Mouse (Mus musculus): ENCODE measurements around the gene Xaf1.
A peak's percentile ranks its signal among the peaks of the same experiment; 100 is the strongest.

The Xaf1 gene

GRCm38 (mm10) chr11:72301334-72301733 lies at the start of gene Xaf1:
Xaf1 (plus strand) TSS chr11:72301629.
- DNase-seq (ENCODE audit: low spot score in 2 of 2), result peak; percentile 65 to 72

GRCm38 (mm10) chr11:72255629-72256028 lies 45.8 kb upstream of the Xaf1 start:
- DNase-seq (ENCODE audit: low spot score in 2 of 2), result no peak

DNA sequence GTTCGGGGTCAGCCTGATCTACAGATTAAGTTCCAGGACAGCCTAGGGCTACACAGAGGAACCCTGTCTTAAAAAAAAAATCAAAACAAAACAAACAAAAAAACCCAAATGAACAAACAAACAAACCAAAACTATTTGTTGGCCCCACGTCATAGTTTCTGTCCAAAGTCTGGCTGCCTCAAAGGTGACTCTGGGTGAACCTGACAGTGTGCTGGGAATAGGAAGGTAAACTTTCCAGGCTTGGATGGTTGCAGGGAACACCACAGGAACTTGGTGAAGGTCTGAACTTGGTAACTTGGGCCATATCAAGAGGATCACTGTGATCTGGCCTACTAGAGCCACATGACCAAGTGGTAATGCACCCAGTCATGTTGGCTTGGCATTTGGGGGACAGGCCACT lies 45.0 kb upstream of the Xaf1 start:
- no peak for DNase-seq (ENCODE audit: low spot score in 2 of 2)

GRCm38 (mm10) chr11:72265483-72265882 lies 35.9 kb upstream of the Xaf1 start:
- no peak for DNase-seq (ENCODE audit: low spot score in 2 of 2)

- DNase-seq (ENCODE audit: low spot score in 2 of 2), result peak in 1 of 2 experiments; percentile 8
Measured at GRCm38 (mm10) chr11:72266207-72266959, 35.0 kb upstream of the Xaf1 start.

GRCm38 (mm10) chr11:72266960-72267560 lies 34.4 kb upstream of the Xaf1 start, which contains the start of gene Slc13a5:
Slc13a5 (minus strand) TSS chr11:72267222.
- no peak for DNase-seq (ENCODE audit: low spot score in 2 of 2)

DNA sequence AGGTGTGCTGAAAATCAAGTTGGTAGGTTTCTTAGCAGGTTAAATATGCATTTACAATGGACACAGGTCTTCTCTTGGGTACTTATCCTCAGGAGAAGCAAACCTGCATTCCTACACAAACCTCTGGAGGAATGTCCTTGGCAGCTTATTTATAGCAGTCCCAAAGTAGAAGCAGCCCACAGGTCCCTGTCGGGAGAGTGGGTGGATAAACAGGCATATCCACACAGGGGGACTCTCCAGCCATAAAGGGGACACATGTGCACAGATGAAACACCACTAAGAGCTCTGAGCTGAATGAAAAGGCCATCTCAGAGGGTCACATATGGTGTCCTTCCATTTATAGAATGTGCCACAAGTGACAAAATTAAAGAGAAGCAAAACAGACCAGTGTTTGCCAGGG lies 29.7 kb upstream of the Xaf1 start:
- no peak for DNase-seq (ENCODE audit: low spot score in 2 of 2)

DNA sequence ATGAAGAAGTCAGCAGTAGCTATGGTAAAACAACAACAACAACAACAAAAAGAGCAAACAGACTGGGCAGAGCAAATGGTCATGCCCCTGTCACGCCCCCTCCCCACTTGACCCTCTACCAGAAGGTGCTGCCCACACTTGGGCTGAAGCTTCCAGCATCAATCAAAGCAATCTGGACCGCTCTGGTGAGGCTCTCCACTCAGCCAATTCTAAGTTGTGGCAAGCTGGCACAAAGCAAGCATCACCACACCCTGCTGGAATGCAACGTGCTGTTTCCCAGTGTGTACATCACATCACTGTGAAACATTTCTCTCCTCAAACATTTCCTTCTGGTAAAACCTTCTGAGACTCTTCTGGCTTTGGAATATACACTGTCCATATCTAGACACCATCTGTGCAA lies 28.1 kb upstream of the Xaf1 start:
- DNase-seq (ENCODE audit: low spot score in 2 of 2), result no peak

DNA sequence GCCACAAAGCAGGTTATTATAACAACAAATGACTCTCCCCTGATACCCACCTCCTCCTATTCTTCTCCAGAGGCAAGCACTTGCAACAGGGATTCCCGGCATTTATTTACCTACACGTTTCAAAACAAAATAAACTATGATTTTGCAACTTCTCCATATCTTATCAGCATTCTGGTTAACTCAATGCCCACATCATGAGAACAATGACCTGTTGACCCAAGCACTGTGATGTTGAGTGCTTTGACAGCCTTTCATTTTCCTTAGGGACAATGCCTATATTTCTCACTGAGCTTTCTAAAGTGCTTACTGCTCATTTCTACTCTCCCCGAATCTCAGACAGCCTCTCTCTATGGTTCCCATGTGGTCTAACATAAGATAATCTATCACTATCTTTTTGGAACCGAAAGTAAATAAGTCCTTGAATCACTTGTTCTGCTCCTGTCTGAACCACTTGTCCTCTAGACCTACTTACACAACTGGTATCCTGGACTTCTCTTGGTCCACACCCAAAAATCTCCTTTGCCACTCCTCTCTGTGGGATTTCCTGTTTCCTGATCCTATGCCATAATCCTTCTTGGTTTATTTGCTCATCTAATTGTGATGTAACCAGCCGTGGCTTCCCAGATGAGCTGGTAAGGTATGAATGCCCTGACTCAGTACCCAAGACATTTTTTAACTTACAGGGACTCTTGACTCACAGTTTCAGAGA lies 20.1 kb upstream of the Xaf1 start:
- no peak for DNase-seq (ENCODE audit: low spot score in 2 of 2)

DNA sequence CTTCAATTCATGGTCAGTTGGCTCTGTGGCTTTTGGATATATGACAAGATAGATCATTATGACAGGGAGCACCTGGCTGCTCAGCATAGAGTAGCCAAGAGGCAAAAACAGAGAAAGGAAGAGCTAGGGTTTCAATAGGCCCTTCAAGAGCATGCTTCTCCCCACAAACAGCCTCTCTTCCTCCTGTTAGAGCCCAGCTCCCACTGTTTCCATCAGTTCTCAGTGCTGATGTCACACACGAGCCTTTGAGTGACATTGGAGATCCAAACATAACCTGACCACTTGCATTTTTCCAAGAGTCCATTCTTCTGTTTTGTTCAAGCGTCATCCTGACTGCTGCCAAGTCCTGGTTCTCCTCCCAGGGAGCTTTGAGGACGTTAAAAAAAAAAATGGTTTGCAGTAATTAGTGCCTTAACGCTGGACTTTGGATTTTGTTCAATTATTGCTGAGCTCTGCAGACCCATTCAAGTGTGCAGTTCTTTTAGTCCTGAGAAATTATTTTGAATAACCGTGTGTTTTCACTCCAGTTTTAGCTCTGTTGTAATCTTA lies 19.5 kb upstream of the Xaf1 start:
- DNase-seq (ENCODE audit: low spot score in 2 of 2), result no peak

DNA sequence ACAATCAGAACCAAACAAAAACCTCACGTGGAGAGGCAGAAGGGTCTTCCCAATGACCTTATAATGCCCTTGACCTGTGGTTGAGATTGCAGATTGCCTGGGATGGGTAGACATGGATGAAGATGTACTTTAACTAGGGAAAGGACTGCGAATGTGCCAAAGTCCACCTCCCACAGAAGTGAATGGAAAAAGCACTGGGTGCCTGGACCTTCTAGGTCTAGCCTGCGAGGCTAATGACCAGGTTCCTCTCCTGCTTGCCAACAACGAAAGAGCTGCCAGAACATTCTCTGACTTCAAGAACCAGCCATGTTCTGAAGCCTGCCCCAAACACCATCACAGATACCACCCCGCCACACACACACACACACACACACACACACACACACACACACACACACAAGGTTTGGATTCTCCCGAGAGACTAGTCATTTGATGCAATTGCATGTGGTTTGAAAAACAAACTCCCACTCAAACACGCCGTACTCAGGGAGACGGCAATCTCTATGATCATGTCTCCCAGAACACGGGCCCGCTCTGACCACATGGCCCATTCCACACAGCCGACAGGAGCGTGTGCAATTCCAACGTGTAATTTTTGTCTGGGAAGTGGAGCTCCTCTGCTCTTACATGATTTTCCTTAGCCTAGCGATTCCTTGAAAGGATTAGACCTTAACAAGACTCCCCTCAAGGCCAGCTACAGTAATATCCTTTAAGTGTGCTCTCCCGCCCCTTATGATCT lies 17.8 kb upstream of the Xaf1 start:
- DNase-seq (ENCODE audit: low spot score in 2 of 2), result no peak

DNA sequence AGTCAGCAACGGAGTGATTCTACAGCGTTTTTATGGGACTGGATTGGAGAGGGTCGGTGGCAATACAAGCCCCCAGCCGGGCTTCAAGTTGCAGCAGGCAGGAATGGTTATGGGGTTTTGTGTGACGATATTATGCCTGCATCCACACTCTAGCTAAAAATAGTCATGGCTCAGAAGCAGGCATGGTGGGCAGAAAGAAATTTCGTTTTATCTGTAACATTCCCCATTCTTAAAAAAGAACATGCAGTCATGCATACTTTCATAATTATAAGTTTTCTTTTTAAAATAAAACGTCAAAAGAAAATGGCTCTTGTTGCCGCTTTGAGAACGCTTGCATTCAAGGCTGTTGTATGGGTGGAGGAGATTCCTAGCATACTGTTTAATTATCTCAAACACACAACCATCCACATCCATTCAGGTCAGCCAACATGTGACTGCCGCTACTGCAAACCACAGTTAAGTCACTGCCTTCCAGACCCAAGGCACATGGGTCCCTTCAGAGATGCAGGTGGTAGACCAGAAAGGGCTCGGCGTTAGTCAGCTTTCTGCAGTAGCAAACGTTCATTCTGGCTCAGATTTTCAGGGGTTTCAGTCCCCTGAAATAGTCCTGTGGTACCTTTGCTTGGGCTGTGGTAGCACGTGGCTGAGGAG lies 16.8 kb upstream of the Xaf1 start:
- no peak for DNase-seq (ENCODE audit: low spot score in 2 of 2)

- DNase-seq (ENCODE audit: low spot score in 2 of 2), result no peak
Measured at GRCm38 (mm10) chr11:72285971-72286480, 15.4 kb upstream of the Xaf1 start.

DNA sequence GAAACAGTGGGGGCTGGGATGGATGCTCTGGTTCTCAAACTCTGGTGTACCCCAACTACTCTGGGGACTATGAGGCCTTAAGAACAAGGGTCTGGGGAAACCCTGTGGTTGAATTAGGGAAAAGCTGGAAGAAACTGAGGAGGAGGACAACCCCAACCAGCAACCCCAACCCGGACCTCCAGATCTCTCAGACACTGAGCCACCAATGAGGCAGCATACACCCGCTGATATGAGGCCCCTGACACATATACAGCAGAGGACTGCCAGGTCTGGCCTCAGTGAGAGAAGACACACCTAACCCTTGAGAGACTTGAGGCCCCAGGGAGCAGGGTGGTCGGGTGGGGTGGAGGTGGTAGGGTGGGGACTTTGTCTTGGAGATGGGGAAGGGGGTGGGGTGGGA lies 14.8 kb upstream of the Xaf1 start:
- DNase-seq (ENCODE audit: low spot score in 2 of 2), result no peak

- DNase-seq (ENCODE audit: low spot score in 2 of 2), result no peak
Measured at GRCm38 (mm10) chr11:72287126-72287525, 14.3 kb upstream of the Xaf1 start.

GRCm38 (mm10) chr11:72287543-72287942 lies 13.9 kb upstream of the Xaf1 start:
- DNase-seq (ENCODE audit: low spot score in 2 of 2), result no peak

DNA sequence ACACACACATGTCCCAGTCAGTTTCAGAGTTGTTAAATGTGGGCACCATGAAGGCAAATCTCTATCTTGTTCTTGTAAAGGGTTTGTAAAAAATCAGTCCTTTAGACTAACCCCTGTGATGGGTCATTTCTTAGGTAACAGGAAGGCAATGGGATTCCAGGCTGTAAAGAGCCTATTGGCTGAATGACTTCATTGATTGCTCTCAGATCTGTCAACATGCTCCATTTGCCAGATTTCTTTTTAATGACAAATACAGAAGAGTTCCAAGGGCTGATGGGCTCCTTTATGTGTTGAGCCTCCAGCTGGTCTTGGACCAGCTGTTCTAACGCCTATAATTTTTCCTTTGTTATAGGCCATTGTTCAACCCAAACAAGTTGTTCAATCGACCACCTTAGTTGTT lies 8.3 kb upstream of the Xaf1 start:
- DNase-seq (ENCODE audit: low spot score in 2 of 2), result no peak

GRCm38 (mm10) chr11:72302230-72302629 lies 801 bp downstream of the Xaf1 start:
- DNase-seq (ENCODE audit: low spot score in 2 of 2), result no peak

DNA sequence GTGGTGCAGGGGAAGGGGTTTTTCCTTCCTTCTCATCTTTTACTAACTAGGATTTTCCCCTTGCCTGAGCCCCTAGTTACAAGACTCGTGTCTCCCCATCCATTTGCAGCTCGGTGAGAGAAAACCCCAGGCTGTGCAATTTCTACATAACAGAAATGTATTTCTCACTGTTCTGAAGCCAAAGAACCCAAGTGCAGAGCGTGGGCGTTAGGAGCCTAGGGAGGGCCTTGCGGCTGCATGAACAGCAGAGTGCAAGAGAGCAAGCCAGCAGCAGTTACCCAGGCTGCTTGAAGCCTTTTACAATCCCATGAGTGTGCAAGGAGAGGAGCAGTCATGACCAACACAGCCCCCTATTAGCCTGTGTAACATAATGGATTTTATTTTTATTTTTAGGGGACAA lies 6.0 kb downstream of the Xaf1 start:
- DNase-seq (ENCODE audit: low spot score in 2 of 2), result no peak

DNA sequence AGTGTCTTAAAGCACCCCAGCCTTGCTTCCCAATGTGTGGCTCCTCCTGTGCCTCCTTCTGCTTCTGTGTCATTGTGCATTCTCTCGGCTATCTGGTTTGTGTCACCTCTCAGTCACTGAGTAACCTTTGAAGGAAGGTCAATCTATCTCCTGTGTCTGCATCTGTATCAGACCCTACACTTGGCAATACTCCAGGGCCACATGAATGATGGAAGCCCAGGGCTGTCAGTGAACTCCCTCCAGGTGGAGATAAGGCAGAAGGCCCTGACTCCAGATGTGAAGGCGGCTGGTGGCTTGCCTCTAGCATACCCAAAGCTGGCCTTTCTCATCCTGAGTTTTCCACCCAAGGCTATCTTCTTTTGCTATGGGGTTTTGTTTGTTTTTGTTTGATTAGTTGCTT lies 7.6 kb downstream of the Xaf1 start:
- DNase-seq (ENCODE audit: low spot score in 2 of 2), result peak in 1 of 2 experiments; percentile 23

GRCm38 (mm10) chr11:72310491-72310890 lies 9.1 kb downstream of the Xaf1 start:
- DNase-seq (ENCODE audit: low spot score in 2 of 2), result no peak
